Comparison of ENCODE assay signal across 8 mouse cellular contexts in the genomic region with DNA sequence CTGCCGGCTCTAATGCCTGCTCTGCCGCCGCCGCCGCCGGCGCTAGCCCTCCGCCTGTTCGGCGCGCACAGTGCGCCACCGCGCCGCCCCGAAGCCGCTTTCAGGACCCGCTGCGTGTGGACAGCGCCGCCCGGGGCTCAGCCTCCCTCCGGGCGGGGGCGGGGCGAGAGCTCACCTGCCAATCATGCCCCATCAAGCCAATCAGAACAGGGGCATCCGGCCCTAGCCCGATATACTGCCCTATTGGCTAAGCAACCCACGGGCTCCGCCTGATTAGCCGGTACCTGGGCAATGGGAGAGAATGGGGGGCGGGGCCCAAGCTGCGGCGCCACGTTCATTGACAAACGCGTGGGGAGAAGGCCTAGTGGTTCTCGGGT. TPM values are rescaled to one million over a fixed set of nuclear protein-coding genes. Genes with fewer than 3 reads are reported as not detected.
DNase-seq lines count a peak whose midpoint lies in the region; ATAC-seq and TF ChIP-seq lines count a peak whose summit lies in the region.

No protein-coding gene starts in this region.

- no peak for ATAC-seq in G1E (ENCODE audit: extremely low read depth, insufficient number of reproducible peaks, low FRiP score, poor library complexity, severe bottlenecking)
- peak; percentile 99 for ATAC-seq in lung, embryonic 16.5 days (ENCODE audit: low read depth)

- no peak overlapping the region for H3K9ac ChIP-seq in lung, embryonic 16.5 days (ENCODE audit: low read length)

- H3K9me3 ChIP-seq in G1E (replicated peaks), result peaks cover 16% of the 10 kb centered on the region
- H3K9me3 ChIP-seq in hindbrain, embryonic 10.5 days, result no peaks in the 10 kb centered on the region
- no peaks in the 10 kb centered on the region for H3K9me3 ChIP-seq in lung, embryonic 16.5 days (ENCODE audit: control insufficient read depth, low read length)

- H3K4me3 ChIP-seq in G1E (ENCODE audit: low read depth, low read length), result no peak overlapping the region; the same call in 1 of the 2 replicates
- peak overlapping the region; percentile 61 for H3K4me3 ChIP-seq in hindbrain, embryonic 10.5 days
- peak overlapping the region; percentile 43 for H3K4me3 ChIP-seq in lung, embryonic 16.5 days (ENCODE audit: low read length)

- no peak for TF ChIP-seq CTCF in G1E (IDR thresholded peaks at IDR 0.05; ENCODE audit: low read depth, low read length)

- peak overlapping the region; percentile 88 for H3K27ac ChIP-seq in hindbrain, embryonic 10.5 days
- H3K27ac ChIP-seq in lung, embryonic 16.5 days (ENCODE audit: low read length), result no peak overlapping the region

- no peaks in the 10 kb centered on the region for H3K36me3 ChIP-seq in G1E (replicated peaks)
- no peaks in the 10 kb centered on the region for H3K36me3 ChIP-seq in hindbrain, embryonic 10.5 days
- no peaks in the 10 kb centered on the region for H3K36me3 ChIP-seq in lung, embryonic 16.5 days (ENCODE audit: control insufficient read depth, insufficient read depth, low read length)

- peak; percentile 37 for DNase-seq in G1E (ENCODE audit: low spot score)
- peak; percentile 32 for DNase-seq in cerebellum, adult 8-10 months
- DNase-seq in frontal cortex, adult 2 months (ENCODE audit: extremely low spot score in 1 of 2, low spot score in 1 of 2), result peak; percentile 19 to 46
- peak; percentile 96 for DNase-seq in hindbrain, embryonic 10.5 days (ENCODE audit: low spot score)
- DNase-seq in layer of hippocampus, postnatal 10 days (ENCODE audit: low spot score in 2 of 2), result peak; percentile 82 to 83
- peak; percentile 82 for DNase-seq in ovary, adult 18-20 months (ENCODE audit: low spot score)
- peak; percentile 65 to 76 for DNase-seq in thymus, adult 18-20 months

- H3K27me3 ChIP-seq in G1E (ENCODE audit: insufficient read depth, low read length), result peaks cover 25% of the 10 kb centered on the region
- H3K27me3 ChIP-seq in hindbrain, embryonic 10.5 days (ENCODE audit: insufficient read depth, poor library complexity, severe bottlenecking), result peaks cover 100% of the 10 kb centered on the region
- H3K27me3 ChIP-seq in lung, embryonic 16.5 days (ENCODE audit: control insufficient read depth, insufficient read depth, low read depth, low read length), result peaks cover 88% of the 10 kb centered on the region

- WGBS in hindbrain, embryonic 10.5 days, result 0% methylated on average over 38 of the region's 38 CpGs
- under 1% methylated on average over 38 of the region's 38 CpGs for WGBS in lung, embryonic 16.5 days

- no peaks in the 10 kb centered on the region for H3K4me1 ChIP-seq in G1E (ENCODE audit: insufficient read depth, low read depth, low read length)
- peaks cover 52% of the 10 kb centered on the region for H3K4me1 ChIP-seq in hindbrain, embryonic 10.5 days (replicated peaks)
- H3K4me1 ChIP-seq in lung, embryonic 16.5 days (replicated peaks; ENCODE audit: control insufficient read depth, insufficient read depth, low read length), result peaks cover 11% of the 10 kb centered on the region; the same call in 1 of the 2 replicates

- H3K4me2 ChIP-seq in lung, embryonic 16.5 days (ENCODE audit: low read depth, low read length), result peak overlapping the region; percentile 56

RNA-seq across cellular contexts. Expression of a gene that starts 5.9 kb away (rescaled TPM):
- total RNA-seq in G1E (2014; fragmentation: Nextera tagmentation) (not detected in 2 replicates), G1E (2017) (0.06 and 0.22 TPM in 2 replicates)
- not detected in 2 replicates for polyA plus RNA-seq in G1E (2012)
- 0.04 and 0.08 TPM in 2 replicates for polyA plus RNA-seq in frontal cortex, adult 2 months (2012; rRNA removed)
- 4.4 and 4.9 TPM in 2 replicates for polyA plus RNA-seq in hindbrain, embryonic 10.5 days (2016; fragmentation: Nextera tagmentation; extraction: Ambion mirVana)
- 1 to 10 TPM in 1 of 2 experiments, under 1 TPM in 1; 0.38 to 1.1 TPM for total RNA-seq in layer of hippocampus, postnatal 10 days (2021)
- polyA plus RNA-seq in lung, embryonic 16.5 days (2015; fragmentation: Nextera tagmentation; extraction: Ambion mirVana), result 0.19 TPM in 1 of 2 replicates, not detected in the other

RNA-seq across cellular contexts. Expression of a gene that starts 51.3 kb away (rescaled TPM):
- 59.9 and 61.3 TPM in 2 replicates for total RNA-seq in G1E (2014; fragmentation: Nextera tagmentation)
- total RNA-seq in G1E (2017), result 67.7 and 129 TPM in 2 replicates
- 26.3 and 28.6 TPM in 2 replicates for polyA plus RNA-seq in G1E (2012)
- polyA plus RNA-seq in frontal cortex, adult 2 months (2012; rRNA removed), result 69.6 and 73.2 TPM in 2 replicates
- 19.5 and 25.3 TPM in 2 replicates for polyA plus RNA-seq in hindbrain, embryonic 10.5 days (2016; fragmentation: Nextera tagmentation; extraction: Ambion mirVana)
- total RNA-seq in layer of hippocampus, postnatal 10 days (2021), result 10 to 100 TPM; 60.2 to 72.6 TPM
- polyA plus RNA-seq in lung, embryonic 16.5 days (2015; fragmentation: Nextera tagmentation; extraction: Ambion mirVana), result 36.6 and 39.7 TPM in 2 replicates

Comparison
In these comparisons a context has a peak if more than half of its experiments do, and no peak if none do; other contexts are left out.
1. DNase-seq: peak in every context shown above with its lines; median percentile 96 in hindbrain, embryonic 10.5 days; 82 in layer of hippocampus, postnatal 10 days; 82 in ovary, adult 18-20 months; 70 in thymus, adult 18-20 months; 37 in G1E; 32 in frontal cortex, adult 2 months; 32 in cerebellum, adult 8-10 months.